Mouse (Mus musculus) liver, embryonic 13.5 days (tissue): ENCODE measurements around the gene Prl2b1. TPM values are rescaled to one million over a fixed set of nuclear protein-coding genes. Genes with fewer than 3 reads are reported as not detected.

ENCODE experiments used
- ATAC-seq: fragments of 200-750 bp; cut with Nextera tagmentation; 2 replicates; pipeline ENCODE4 v1.8.0; 2017; ENCODE audit warnings: low read depth, mild to moderate bottlenecking, moderate number of reproducible peaks, moderate library complexity
- DNase-seq: peaks from one replicate; pipeline ENCODE4 v3.0.0; 2022
- H3K27ac ChIP-seq: fragments of 300-500 bp; sonication (generic); 2 replicates; pipeline ENCODE4 v1.5.1; 2015; ENCODE audit warnings: moderate library complexity, mild to moderate bottlenecking, inconsistent platforms
- H3K27me3 ChIP-seq: fragments of 300-500 bp; sonication (generic); 2 replicates; pipeline ENCODE4 v1.6.1; 2015; ENCODE audit warnings: mild to moderate bottlenecking, inconsistent platforms
- H3K36me3 ChIP-seq: fragments of 300-500 bp; sonication (generic); 2 replicates; pipeline ENCODE4 v1.6.1; 2015; ENCODE audit warnings: mild to moderate bottlenecking, inconsistent platforms
- H3K4me1 ChIP-seq: fragments of 300-500 bp; sonication (generic); replicated peaks from 2 replicates; pipeline ENCODE4 v1.6.1; 2015; ENCODE audit warnings: inconsistent platforms
- H3K4me2 ChIP-seq: fragments of 300-500 bp; sonication (generic); 2 replicates; pipeline ENCODE4 v1.6.1; 2015; ENCODE audit warnings: inconsistent platforms, mild to moderate bottlenecking, moderate library complexity
- H3K4me3 ChIP-seq: fragments of 300-500 bp; sonication (generic); replicated peaks from 2 replicates; pipeline ENCODE4 v1.5.1; 2015; ENCODE audit warnings: mild to moderate bottlenecking, inconsistent platforms
- H3K9ac ChIP-seq: fragments of 300-500 bp; sonication (generic); 2 replicates; pipeline ENCODE4 v1.6.1; 2015; ENCODE audit warnings: mild to moderate bottlenecking, inconsistent platforms
- H3K9me3 ChIP-seq: fragments of 300-500 bp; sonication (generic); replicated peaks from 2 replicates; pipeline ENCODE4 v1.6.1; 2016; ENCODE audit warnings: inconsistent platforms
- WGBS: fragments of 180-500 bp; shearing (Covaris S2); methylation state at CpG from one replicate; pipeline ENCODE4 v1.1.7; 2015; ENCODE audit not compliant: insufficient replicate concordance; 5-methylcytosine and 5-hydroxymethylcytosine counted together
- polyA plus RNA-seq: library from polyadenylated mRNA; unstranded; fragments of >200 nt; fragmentation: Nextera tagmentation; extraction: Ambion mirVana; gene quantifications from 2 replicates; pipeline ENCODE4 v1.2.1, GENCODE M21; 2015

Prl2b1 gene
- not detected in 2 replicates for polyA plus RNA-seq

DNA sequence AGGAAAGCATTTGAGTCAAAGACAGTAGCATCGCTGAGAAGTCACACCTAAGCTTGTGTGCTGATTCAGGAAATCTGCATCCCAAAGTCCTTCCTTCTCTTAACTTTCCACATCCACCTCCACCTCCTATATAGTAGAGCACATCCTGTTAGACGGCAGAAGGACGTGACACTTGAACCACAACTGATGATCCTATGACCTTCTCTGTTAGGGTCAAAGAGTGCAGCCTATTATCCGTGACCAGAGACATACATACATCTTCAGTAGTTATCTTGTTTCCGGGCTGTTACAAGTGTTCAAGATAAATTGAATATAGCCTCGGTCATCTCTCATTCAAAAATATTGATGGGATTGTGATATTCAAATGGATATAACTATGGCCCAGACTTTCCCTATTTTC is at the start of gene Prl2b1:
Prl2b1 (minus strand) TSS at position 101 of the 400 bp plus-strand sequence.
- H3K9ac ChIP-seq: no peak within 1 kb of the TSS
- no peaks in the 10 kb centered on the region for H3K36me3 ChIP-seq
- no peak for DNase-seq
- no peak within 1 kb of the TSS for H3K4me3 ChIP-seq
- WGBS: 64% methylated on average over 6 of the region's 6 CpGs
- H3K27ac ChIP-seq: no peak within 1 kb of the TSS
- H3K4me2 ChIP-seq: no peak within 1 kb of the TSS
- ATAC-seq: no peak
- H3K4me1 ChIP-seq: no peaks in the 10 kb centered on the region
- no peaks in the 10 kb centered on the region for H3K9me3 ChIP-seq
- no peaks in the 10 kb centered on the region for H3K27me3 ChIP-seq

DNA sequence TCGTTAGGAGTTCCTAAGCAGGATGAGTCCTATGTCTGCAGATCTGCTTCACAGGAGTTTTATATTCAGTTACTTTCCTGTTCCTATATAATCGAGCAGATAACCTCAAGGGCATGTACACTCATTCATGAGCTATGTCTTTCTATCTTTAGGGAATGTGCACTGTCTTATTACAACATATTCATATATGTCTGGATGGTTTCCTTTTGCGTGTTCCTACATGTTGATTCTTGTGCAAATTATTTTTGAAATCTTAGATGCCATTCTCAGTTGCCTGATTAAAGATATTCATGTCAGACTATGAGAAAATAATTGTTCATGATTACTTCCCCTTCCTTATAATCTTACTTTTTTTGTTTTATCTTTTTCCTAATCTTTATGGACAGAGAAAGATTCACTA is 47.9 kb upstream of the Prl2b1 start, which contains the start of gene Prl8a6:
Prl8a6 (minus strand) TSS at position 101 of the 400 bp plus-strand sequence.
- H3K27me3 ChIP-seq: no peaks in the 10 kb centered on the region
- ATAC-seq (no peak), DNase-seq (no peak)
- H3K4me1 ChIP-seq: no peaks in the 10 kb centered on the region
- 56% methylated on average over 3 of the region's 3 CpGs for WGBS
- no peaks in the 10 kb centered on the region for H3K36me3 ChIP-seq
- H3K4me2 ChIP-seq: no peak within 1 kb of the TSS
- H3K9ac ChIP-seq: no peak within 1 kb of the TSS
- H3K9me3 ChIP-seq: no peaks in the 10 kb centered on the region
- H3K4me3 ChIP-seq: no peak within 1 kb of the TSS
- no peak within 1 kb of the TSS for H3K27ac ChIP-seq

DNA sequence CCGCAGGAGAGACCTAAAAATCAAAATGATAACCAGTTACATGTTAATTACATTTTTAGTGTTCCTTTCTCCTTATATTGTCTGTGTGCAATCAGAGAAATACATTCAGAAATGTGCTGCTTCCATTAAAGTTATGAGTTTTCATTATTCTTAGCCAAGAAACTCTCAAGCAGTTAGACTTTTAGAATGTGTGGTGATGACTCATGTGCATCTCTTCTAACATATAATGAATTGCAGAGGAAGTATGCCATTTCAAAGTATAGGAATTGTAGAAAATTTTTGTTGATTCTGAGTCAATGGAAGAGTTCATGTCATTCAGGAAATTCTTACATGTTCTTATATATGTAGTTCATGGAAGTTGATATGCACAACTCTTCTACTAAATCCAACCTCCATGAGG is 42.5 kb upstream of the Prl2b1 start:
- no peak overlapping the region for H3K4me2 ChIP-seq
- 52% methylated on average over 1 of the region's 1 CpGs for WGBS

DNA sequence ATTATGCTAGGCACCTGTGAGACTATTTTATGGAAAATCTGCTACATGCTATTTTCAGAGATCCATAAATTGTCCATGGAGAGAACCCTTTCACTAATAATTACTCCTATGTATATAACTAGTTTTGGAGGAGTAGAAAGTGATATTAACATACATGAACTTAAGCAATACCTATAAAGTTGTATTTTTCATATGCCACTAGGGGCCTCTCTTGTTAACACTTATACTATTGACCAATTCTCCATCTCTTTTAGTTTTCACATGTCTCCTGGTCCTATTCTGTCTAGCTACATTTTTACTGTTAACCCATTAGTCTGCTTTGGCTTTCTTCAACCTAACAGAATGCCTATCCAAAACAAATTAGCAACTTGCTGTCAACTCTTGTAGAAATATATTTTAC is 23.0 kb upstream of the Prl2b1 start:
- ATAC-seq (no peak), DNase-seq (no peak)
- Histone ChIP-seq H3K9me3 (no peaks in the 10 kb centered on the region), H3K4me3 (no peak overlapping the region), H3K4me2 (no peak overlapping the region), H3K4me1 (no peaks in the 10 kb centered on the region), H3K27me3 (no peaks in the 10 kb centered on the region), H3K36me3 (no peaks in the 10 kb centered on the region), H3K27ac (no peak overlapping the region), H3K9ac (no peak overlapping the region)

More for the DNA sequence above, 42.5 kb upstream of the Prl2b1 start:
- H3K9ac ChIP-seq: no peak overlapping the region
- no peaks in the 10 kb centered on the region for H3K9me3 ChIP-seq
- H3K4me1 ChIP-seq: no peaks in the 10 kb centered on the region
- ATAC-seq: no peak
- H3K27me3 ChIP-seq: no peaks in the 10 kb centered on the region
- DNase-seq: no peak
- no peak overlapping the region for H3K4me3 ChIP-seq
- H3K36me3 ChIP-seq: no peaks in the 10 kb centered on the region
- H3K27ac ChIP-seq: no peak overlapping the region

DNA sequence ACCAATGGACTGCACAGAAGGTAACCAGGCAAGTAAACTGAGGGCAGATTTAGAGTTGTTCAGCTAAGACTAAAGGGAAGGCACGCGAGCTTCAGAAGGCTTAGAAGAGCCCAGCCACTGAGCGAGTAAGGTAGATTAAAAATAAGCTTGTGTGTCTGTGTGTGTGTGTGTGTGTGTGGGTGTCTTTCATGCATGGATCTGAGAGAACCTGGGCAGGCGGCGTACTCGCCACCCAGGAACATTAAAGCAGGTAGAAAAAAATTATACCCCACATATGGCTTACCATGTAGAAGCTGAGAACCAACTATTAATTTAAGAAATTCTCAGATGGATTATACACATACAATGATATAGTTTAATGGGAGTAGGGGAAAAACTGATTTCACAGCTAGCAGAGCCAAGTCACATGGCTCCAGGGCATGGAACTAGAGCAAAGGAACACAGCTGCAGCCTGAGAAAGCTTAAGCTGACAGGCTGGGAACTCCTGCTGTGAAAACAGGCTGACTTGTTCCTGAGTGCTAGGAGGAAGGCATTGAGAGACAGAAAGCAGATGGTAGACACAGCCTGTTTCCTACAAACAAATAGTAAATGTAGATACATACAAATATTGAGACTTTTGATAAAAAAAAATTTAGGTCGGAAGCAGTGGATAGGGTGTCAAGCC is 8.5 kb upstream of the Prl2b1 start:
- DNase-seq: no peak
- H3K27ac ChIP-seq: no peak overlapping the region
- WGBS: 79% methylated on average over 7 of the region's 7 CpGs

DNA sequence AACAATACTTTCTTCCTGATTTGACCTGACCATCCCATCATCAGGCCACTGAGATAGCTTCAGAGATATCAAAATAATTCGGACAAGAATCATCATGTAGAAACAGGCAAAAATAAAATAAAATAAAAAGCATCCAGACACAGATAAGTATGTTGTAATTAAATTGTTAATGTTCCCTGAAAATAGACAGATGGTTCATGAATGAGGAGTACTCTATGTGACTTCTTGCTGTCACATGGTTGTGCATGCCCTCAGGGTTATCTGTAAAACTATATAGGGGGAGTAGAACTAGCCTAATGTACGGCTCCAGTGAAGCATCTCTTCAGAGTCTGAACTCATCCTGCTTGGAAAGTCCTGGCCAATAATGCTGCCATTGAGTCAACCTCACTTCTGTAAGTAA is 45.3 kb downstream of the Prl2b1 start, which contains the start of gene Prl8a2:
Prl8a2 (plus strand) TSS at position 301 of the 400 bp plus-strand sequence.
- Histone ChIP-seq H3K4me3 (no peak within 1 kb of the TSS), H3K4me1 (no peaks in the 10 kb centered on the region), H3K9ac (no peak within 1 kb of the TSS), H3K4me2 (no peak within 1 kb of the TSS), H3K27me3 (no peaks in the 10 kb centered on the region), H3K9me3 (no peaks in the 10 kb centered on the region), H3K36me3 (no peaks in the 10 kb centered on the region), H3K27ac (no peak within 1 kb of the TSS)
- DNase-seq: no peak
- no peak for ATAC-seq
- WGBS: 48% methylated on average over 2 of the region's 2 CpGs

More for the DNA sequence above, 8.5 kb upstream of the Prl2b1 start:
- no peak overlapping the region for H3K4me2 ChIP-seq
- no peaks in the 10 kb centered on the region for H3K27me3 ChIP-seq
- no peaks in the 10 kb centered on the region for H3K4me1 ChIP-seq
- no peaks in the 10 kb centered on the region for H3K36me3 ChIP-seq
- H3K9me3 ChIP-seq: no peaks in the 10 kb centered on the region
- no peak for ATAC-seq
- H3K4me3 ChIP-seq: no peak overlapping the region
- H3K9ac ChIP-seq: no peak overlapping the region

DNA sequence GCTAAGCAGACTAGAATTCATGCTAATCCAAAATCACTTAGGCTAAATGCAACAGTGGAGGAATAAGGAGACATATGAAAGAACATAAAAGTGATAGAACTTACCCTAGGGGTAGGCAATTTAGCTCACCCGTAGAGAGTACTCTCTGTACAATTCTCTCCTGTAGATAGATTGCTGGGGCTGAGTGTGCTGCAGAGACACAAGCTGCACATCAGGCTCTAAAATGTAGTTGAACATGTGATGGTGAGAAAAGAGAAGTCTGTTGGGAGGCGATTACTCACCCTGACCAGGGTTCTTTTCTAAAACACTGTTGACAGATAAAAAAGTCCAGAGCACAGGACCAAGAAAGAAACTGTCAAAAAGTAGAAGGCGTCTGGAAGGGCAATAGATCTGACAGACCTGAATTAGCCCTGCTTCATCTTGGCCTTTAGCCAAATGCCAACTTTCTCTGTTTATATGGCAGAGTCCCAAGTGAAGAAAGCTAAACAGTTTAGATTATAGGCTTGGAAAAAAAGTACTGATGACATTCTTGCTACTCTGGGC is 47.8 kb downstream of the Prl2b1 start:
- no peak overlapping the region for H3K4me3 ChIP-seq
- H3K9ac ChIP-seq: no peak overlapping the region
- no peaks in the 10 kb centered on the region for H3K36me3 ChIP-seq
- DNase-seq: no peak
- H3K27ac ChIP-seq: no peak overlapping the region
- no peak overlapping the region for H3K4me2 ChIP-seq
- no peaks in the 10 kb centered on the region for H3K4me1 ChIP-seq
- 57% methylated on average over 3 of the region's 3 CpGs for WGBS
- no peaks in the 10 kb centered on the region for H3K27me3 ChIP-seq
- H3K9me3 ChIP-seq: no peaks in the 10 kb centered on the region
- ATAC-seq: no peak

DNA sequence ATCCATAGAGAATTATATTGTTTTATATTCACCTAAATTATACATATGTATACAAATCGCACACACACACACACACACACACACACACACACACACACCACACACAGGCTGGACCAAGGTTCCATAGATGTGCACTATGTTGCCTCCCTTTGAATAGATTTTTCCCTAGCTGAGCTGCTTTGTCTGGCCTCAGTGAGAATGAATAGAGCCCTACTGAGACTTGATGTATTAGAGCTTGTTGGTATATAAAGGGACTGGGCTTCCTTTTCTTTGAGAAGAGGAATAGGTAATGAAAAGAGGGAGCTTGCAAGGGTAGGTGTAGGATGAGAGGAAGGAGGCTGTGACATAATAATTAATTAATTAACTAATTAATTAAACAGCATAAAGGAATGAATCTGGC is 55.7 kb downstream of the Prl2b1 start:
- 43% methylated on average over 1 of the region's 1 CpGs for WGBS
- ATAC-seq (no peak), DNase-seq (no peak)
- Histone ChIP-seq H3K4me3 (no peak overlapping the region), H3K4me2 (no peak overlapping the region), H3K27me3 (no peaks in the 10 kb centered on the region), H3K27ac (no peak overlapping the region), H3K9me3 (no peaks in the 10 kb centered on the region), H3K9ac (no peak overlapping the region), H3K4me1 (no peaks in the 10 kb centered on the region), H3K36me3 (no peaks in the 10 kb centered on the region)

Other genes with a start within 250 kb of the Prl2b1 start
- not detected in 2 replicates for gene Prl3d3, start 234.1 kb downstream of the Prl2b1 start, polyA plus RNA-seq
- gene Prl3c1, start 194.2 kb downstream of the Prl2b1 start, polyA plus RNA-seq: not detected in 2 replicates
- not detected in 2 replicates for gene Prl3b1, start 149.0 kb downstream of the Prl2b1 start, polyA plus RNA-seq
- not detected in 2 replicates for gene Prl3a1, start 131.4 kb downstream of the Prl2b1 start, polyA plus RNA-seq
- gene Prl6a1, start 78.2 kb downstream of the Prl2b1 start, polyA plus RNA-seq: not detected in 2 replicates
- gene Prl8a2, start 45.2 kb downstream of the Prl2b1 start, polyA plus RNA-seq: not detected in 2 replicates
- not detected in 2 replicates for gene Prl8a6, start 47.8 kb upstream of the Prl2b1 start, polyA plus RNA-seq
- gene Prl8a8, start 122.4 kb upstream of the Prl2b1 start, polyA plus RNA-seq: not detected in 2 replicates
- not detected in 2 replicates for gene Prl8a9, start 173.8 kb upstream of the Prl2b1 start, polyA plus RNA-seq
- not detected in 2 replicates for gene Prl8a1, start 191.3 kb upstream of the Prl2b1 start, polyA plus RNA-seq
- not detected in 2 replicates for gene Prl7b1, start 219.7 kb upstream of the Prl2b1 start, polyA plus RNA-seq